ENCODE assay signal across 27 mouse cellular contexts in genomic region chr9:25215411-25215810, GRCm38 (mm10). TPM values are rescaled to one million over a fixed set of nuclear protein-coding genes. Genes with fewer than 3 reads are reported as not detected.
DNase-seq lines count a peak whose midpoint lies in the region; ATAC-seq and TF ChIP-seq lines count a peak whose summit lies in the region.
"Had no signal": no experiment of that assay in that cellular context is flagged by ENCODE, and none has a peak within 500 bp of the region (broad histone marks: within the 10 kb centered on the region; RNA-seq: fewer than 3 reads in every experiment).

No protein-coding gene starts in this region.

- H3K4me3 ChIP-seq in heart, embryonic 13.5 days = no peak overlapping the region
- H3K4me3 ChIP-seq in liver, postnatal 0 days (ENCODE audit: low read depth, low read length) = no peak overlapping the region
- no peak overlapping the region for H3K4me3 ChIP-seq in liver, embryonic 11.5 days (ENCODE audit: low read depth, low read length)
- no peak overlapping the region for H3K4me3 ChIP-seq in hindbrain, embryonic 14.5 days (replicated peaks; ENCODE audit: low read length)
- H3K4me3 ChIP-seq: embryonic facial prominence, embryonic 13.5 days; forebrain, embryonic 13.5 days; hindbrain, embryonic 13.5 days; limb, embryonic 12.5 days; liver, embryonic 15.5 days; midbrain, embryonic 10.5 days; myocyte; neural tube, embryonic 13.5 days had no signal

- no peak overlapping the region for H3K9ac ChIP-seq in heart, embryonic 13.5 days
- H3K9ac ChIP-seq in liver, postnatal 0 days (replicated peaks) = no peak overlapping the region
- H3K9ac ChIP-seq in liver, embryonic 11.5 days (ENCODE audit: low read depth, low read length) = no peak overlapping the region
- H3K9ac ChIP-seq in hindbrain, embryonic 14.5 days = no peak overlapping the region
- H3K9ac ChIP-seq: embryonic facial prominence, embryonic 13.5 days; forebrain, embryonic 13.5 days; hindbrain, embryonic 13.5 days; limb, embryonic 12.5 days; liver, embryonic 15.5 days; neural tube, embryonic 13.5 days had no signal

- H3K27ac ChIP-seq in heart, embryonic 13.5 days (replicated peaks) = 0 out of 2 replicates have a peak overlapping the region, but pooled peaks have one; percentile 22
- H3K27ac ChIP-seq in liver, postnatal 0 days (ENCODE audit: low read depth) = peak overlapping the region; percentile 58
- no peak overlapping the region for H3K27ac ChIP-seq in liver, embryonic 11.5 days (ENCODE audit: low read depth, low read length)
- H3K27ac ChIP-seq in hindbrain, embryonic 14.5 days = no peak overlapping the region
- H3K27ac ChIP-seq: embryonic facial prominence, embryonic 13.5 days; forebrain, embryonic 13.5 days; hindbrain, embryonic 13.5 days; limb, embryonic 12.5 days; liver, embryonic 15.5 days; midbrain, embryonic 10.5 days; neural tube, embryonic 13.5 days had no signal

- no peak for DNase-seq in heart, postnatal 4 days
- DNase-seq in kidney, postnatal 10 days = peak; percentile 19
- DNase-seq in kidney, adult 18-20 months = no peak
- DNase-seq in liver, postnatal 0 days = no peak
- no peak for DNase-seq in liver, embryonic 11.5 days (ENCODE audit: low spot score)
- no peak for DNase-seq in hindbrain, embryonic 14.5 days (ENCODE audit: low spot score)
- DNase-seq: adrenal gland, postnatal 10 days; cerebellum, adult 18-20 months; cerebellum, postnatal 14 days; embryo, embryonic 11 days; gastrocnemius, postnatal 36 days; retina, postnatal 1 day; right cerebral cortex, postnatal 25 days; spleen, adult 18-20 months had no signal

- H3K36me3 ChIP-seq in heart, embryonic 13.5 days = no peaks in the 10 kb centered on the region
- no peaks in the 10 kb centered on the region for H3K36me3 ChIP-seq in liver, postnatal 0 days (replicated peaks; ENCODE audit: insufficient read depth, low read length)
- no peaks in the 10 kb centered on the region for H3K36me3 ChIP-seq in liver, embryonic 11.5 days (ENCODE audit: control insufficient read depth, insufficient read depth, low read length)
- no peaks in the 10 kb centered on the region for H3K36me3 ChIP-seq in hindbrain, embryonic 14.5 days (replicated peaks; ENCODE audit: control insufficient read depth, insufficient read depth)
- H3K36me3 ChIP-seq: embryonic facial prominence, embryonic 13.5 days; hindbrain, embryonic 13.5 days; limb, embryonic 12.5 days; liver, embryonic 15.5 days; midbrain, embryonic 10.5 days; neural tube, embryonic 13.5 days had no signal

- H3K27me3 ChIP-seq in heart, embryonic 13.5 days (replicated peaks) = no peaks in the 10 kb centered on the region
- H3K27me3 ChIP-seq in liver, postnatal 0 days (ENCODE audit: insufficient read depth, low read length) = no peaks in the 10 kb centered on the region
- no peaks in the 10 kb centered on the region for H3K27me3 ChIP-seq in liver, embryonic 11.5 days (replicated peaks; ENCODE audit: control insufficient read depth, insufficient read depth, low read length)
- H3K27me3 ChIP-seq in hindbrain, embryonic 14.5 days (ENCODE audit: control insufficient read depth, insufficient read depth, low read length) = no peaks in the 10 kb centered on the region
- H3K27me3 ChIP-seq: embryonic facial prominence, embryonic 13.5 days; forebrain, embryonic 13.5 days; hindbrain, embryonic 13.5 days; limb, embryonic 12.5 days; liver, embryonic 15.5 days; neural tube, embryonic 13.5 days had no signal

- peaks cover 57% of the 10 kb centered on the region for H3K4me1 ChIP-seq in heart, embryonic 13.5 days
- H3K4me1 ChIP-seq in liver, postnatal 0 days (ENCODE audit: insufficient read depth) = peaks cover 4% of the 10 kb centered on the region; the same call in 1 of the 2 replicates
- H3K4me1 ChIP-seq in liver, embryonic 11.5 days (replicated peaks; ENCODE audit: control insufficient read depth, insufficient read depth, low read length) = no peaks in the 10 kb centered on the region
- peaks cover 4% of the 10 kb centered on the region; the same call in 1 of the 2 replicates for H3K4me1 ChIP-seq in hindbrain, embryonic 14.5 days (replicated peaks; ENCODE audit: control insufficient read depth, insufficient read depth, low read length)
- H3K4me1 ChIP-seq: liver, embryonic 15.5 days had no signal

- ATAC-seq in heart, embryonic 13.5 days (ENCODE audit: extremely low read depth, insufficient number of reproducible peaks, low FRiP score, low TSS enrichment) = no peak
- peak; percentile 73 for ATAC-seq in liver, postnatal 0 days
- ATAC-seq in liver, embryonic 11.5 days (replicated peaks; ENCODE audit: low FRiP score) = no peak
- ATAC-seq in hindbrain, embryonic 14.5 days (ENCODE audit: low FRiP score) = no peak
- ATAC-seq: activated CD4-positive, CD25-positive, alpha-beta regulatory T cell, adult 4 months; forebrain, embryonic 13.5 days; inflammation-experienced regulatory T-cells, adult 6 months; lung, postnatal 0 days; midbrain, embryonic 16.5 days had no signal

- H3K4me2 ChIP-seq in heart, embryonic 13.5 days = no peak overlapping the region
- H3K4me2 ChIP-seq in liver, postnatal 0 days (ENCODE audit: low read depth, low read length) = peak overlapping the region; percentile 41
- H3K4me2 ChIP-seq in liver, embryonic 11.5 days = no peak overlapping the region
- no peak overlapping the region for H3K4me2 ChIP-seq in hindbrain, embryonic 14.5 days (replicated peaks)
- H3K4me2 ChIP-seq: embryonic facial prominence, embryonic 13.5 days; forebrain, embryonic 13.5 days; hindbrain, embryonic 13.5 days; limb, embryonic 12.5 days; liver, embryonic 15.5 days; neural tube, embryonic 13.5 days had no signal

- 36% methylated on average over 3 of the region's 3 CpGs for WGBS in heart, embryonic 13.5 days
- WGBS in liver, postnatal 0 days (ENCODE audit: insufficient replicate concordance) = 40% methylated on average over 3 of the region's 3 CpGs
- WGBS in liver, embryonic 11.5 days = 36% methylated on average over 3 of the region's 3 CpGs
- WGBS in hindbrain, embryonic 14.5 days = 80% methylated on average over 3 of the region's 3 CpGs

- no peak for TF ChIP-seq CTCF in liver, postnatal 0 days (IDR thresholded peaks at IDR 0.05; ENCODE audit: low read depth)

- TF ChIP-seq EP300 in liver, postnatal 0 days (IDR thresholded peaks at IDR 0.05; ENCODE audit: low read depth) = no peak

- H3K9me3 ChIP-seq in heart, embryonic 13.5 days = no peaks in the 10 kb centered on the region
- H3K9me3 ChIP-seq in liver, postnatal 0 days (ENCODE audit: low read length) = no peaks in the 10 kb centered on the region
- H3K9me3 ChIP-seq in liver, embryonic 11.5 days (ENCODE audit: control insufficient read depth, low read length) = no peaks in the 10 kb centered on the region
- no peaks in the 10 kb centered on the region for H3K9me3 ChIP-seq in hindbrain, embryonic 14.5 days (ENCODE audit: control insufficient read depth, low read length)
- H3K9me3 ChIP-seq: embryonic facial prominence, embryonic 13.5 days; forebrain, embryonic 13.5 days; hindbrain, embryonic 13.5 days; limb, embryonic 12.5 days; liver, embryonic 15.5 days; midbrain, embryonic 10.5 days; neural tube, embryonic 13.5 days had no signal

RNA-seq across cellular contexts. Expression of gene Sept7, which starts 36.8 kb away (rescaled TPM):
- polyA plus RNA-seq in heart, embryonic 13.5 days (2015; fragmentation: Nextera tagmentation; extraction: Ambion mirVana) = 247 and 264 TPM in 2 replicates
- total RNA-seq in heart, postnatal 4 days (2021) = 100 to 1,000 TPM; 202 to 208 TPM
- 77.2 and 83.6 TPM in 2 replicates for polyA plus RNA-seq in liver, postnatal 0 days (2015; fragmentation: Nextera tagmentation; extraction: Ambion mirVana)
- polyA plus RNA-seq in liver, embryonic 11.5 days (2014; fragmentation: Nextera tagmentation; extraction: Ambion mirVana) = 219 and 236 TPM in 2 replicates
- polyA plus RNA-seq in hindbrain, embryonic 14.5 days (2014; fragmentation: Nextera tagmentation; extraction: Ambion mirVana) = 255 and 279 TPM in 2 replicates

Comparison
In these comparisons a context has a peak if more than half of its experiments do, and no peak if none do; other contexts are left out.
1. H3K27ac ChIP-seq: peak in heart, embryonic 13.5 days (single experiment) and liver, postnatal 0 days (single experiment); none in liver, embryonic 11.5 days (single experiment) and hindbrain, embryonic 14.5 days (single experiment).